Mouse (Mus musculus) embryonic facial prominence, embryonic 15.5 days (tissue): ENCODE measurements around the gene Ism1. TPM values are rescaled to one million over a fixed set of nuclear protein-coding genes. Genes with fewer than 3 reads are reported as not detected.

ENCODE experiments used
- ATAC-seq: fragments of 200-750 bp; cut with Nextera tagmentation; 2 replicates; pipeline ENCODE4 v1.8.0; 2017; ENCODE audit warnings: low read depth, moderate TSS enrichment; ENCODE audit not compliant: insufficient number of reproducible peaks, low FRiP score, low TSS enrichment
- H3K27ac ChIP-seq: fragments of 300-500 bp; sonication (generic); replicated peaks from 2 replicates; pipeline ENCODE4 v1.5.1; 2015; ENCODE audit warnings: mild to moderate bottlenecking, inconsistent platforms
- H3K27me3 ChIP-seq: fragments of 300-500 bp; sonication (generic); 2 replicates; pipeline ENCODE4 v1.6.1; 2015; ENCODE audit warnings: inconsistent platforms
- H3K36me3 ChIP-seq: fragments of 300-500 bp; sonication (generic); 2 replicates; pipeline ENCODE4 v1.6.1; 2015; ENCODE audit warnings: mild to moderate bottlenecking, inconsistent platforms
- H3K4me1 ChIP-seq: fragments of 300-500 bp; sonication (generic); 2 replicates; pipeline ENCODE4 v1.6.1; 2015; ENCODE audit warnings: inconsistent platforms
- H3K4me2 ChIP-seq: fragments of 300-500 bp; sonication (generic); replicated peaks from 2 replicates; pipeline ENCODE4 v1.6.1; 2015; ENCODE audit warnings: mild to moderate bottlenecking, inconsistent platforms
- H3K4me3 ChIP-seq: fragments of 300-500 bp; sonication (generic); replicated peaks from 2 replicates; pipeline ENCODE4 v1.5.1; 2015; ENCODE audit warnings: mild to moderate bottlenecking, inconsistent platforms
- H3K9ac ChIP-seq: fragments of 300-500 bp; sonication (generic); 2 replicates; pipeline ENCODE4 v1.6.1; 2015; ENCODE audit warnings: inconsistent platforms
- H3K9me3 ChIP-seq: fragments of 300-500 bp; sonication (generic); replicated peaks from 2 replicates; pipeline ENCODE4 v1.6.1; 2016; ENCODE audit warnings: inconsistent platforms
- WGBS: fragments of 180-500 bp; shearing (Covaris S2); methylation state at CpG from one replicate; pipeline ENCODE4 v1.1.7; 2015; 5-methylcytosine and 5-hydroxymethylcytosine counted together
- polyA plus RNA-seq: library from polyadenylated mRNA; unstranded; fragments of >200 nt; fragmentation: Nextera tagmentation; extraction: Ambion mirVana; gene quantifications from 2 replicates; pipeline ENCODE4 v1.2.1, GENCODE M21; 2015

Gene Ism1
- polyA plus RNA-seq, 1 experiment from 2014 or later = 4.2 TPM

DNA sequence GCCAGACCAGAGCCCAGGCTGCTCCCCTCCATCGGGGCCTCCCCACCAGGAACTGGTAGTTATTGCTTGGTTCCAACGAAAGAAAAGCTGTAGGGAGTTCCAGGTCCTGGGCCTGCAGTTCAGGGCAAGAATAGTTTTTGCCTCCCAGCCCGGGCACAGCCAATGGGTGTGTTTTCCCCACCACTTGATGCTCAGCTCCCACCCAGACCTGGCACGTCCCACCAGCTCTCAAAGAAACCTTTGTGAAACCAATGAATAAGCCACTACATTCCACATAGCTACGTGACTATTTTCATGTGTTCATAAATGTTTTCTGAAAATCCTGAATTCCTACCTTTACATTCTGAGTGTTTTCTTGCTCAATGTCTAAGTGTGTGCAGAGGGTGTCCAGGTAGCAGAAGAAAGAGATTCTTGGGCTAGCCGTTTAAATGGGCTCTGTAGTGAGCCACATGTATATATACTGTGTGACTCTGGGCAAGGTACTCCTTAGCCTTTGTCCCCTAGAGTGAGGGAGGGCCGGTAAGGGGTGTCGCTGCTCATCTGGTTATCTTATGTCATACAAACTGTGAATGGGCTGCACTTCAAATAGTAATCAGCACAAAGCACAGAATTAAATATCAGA is 97.1 kb downstream of the Ism1 start:
- H3K9me3 ChIP-seq = no peaks in the 10 kb centered on the region
- no peaks in the 10 kb centered on the region for H3K36me3 ChIP-seq
- 70% methylated on average over 8 of the region's 8 CpGs for WGBS
- H3K4me3 ChIP-seq = no peak overlapping the region
- H3K4me2 ChIP-seq = no peak overlapping the region
- H3K27ac ChIP-seq = no peak overlapping the region
- H3K27me3 ChIP-seq = no peaks in the 10 kb centered on the region
- ATAC-seq = no peak
- no peak overlapping the region for H3K9ac ChIP-seq
- 0 out of 2 replicates have a peak, but pooled peaks cover 2% of the 10 kb centered on the region for H3K4me1 ChIP-seq

GRCm38 (mm10) chr2:139776644-139777043 is 98.7 kb downstream of the Ism1 start:
- no peak for ATAC-seq
- H3K27me3 ChIP-seq = no peaks in the 10 kb centered on the region
- H3K27ac ChIP-seq = no peak overlapping the region
- no peak overlapping the region for H3K4me2 ChIP-seq
- no peak overlapping the region for H3K4me3 ChIP-seq
- 0 out of 2 replicates have a peak, but pooled peaks cover 2% of the 10 kb centered on the region for H3K4me1 ChIP-seq
- H3K9me3 ChIP-seq = no peaks in the 10 kb centered on the region
- no peaks in the 10 kb centered on the region for H3K36me3 ChIP-seq
- 9% methylated on average over 1 of the region's 1 CpGs for WGBS
- H3K9ac ChIP-seq = no peak overlapping the region

DNA sequence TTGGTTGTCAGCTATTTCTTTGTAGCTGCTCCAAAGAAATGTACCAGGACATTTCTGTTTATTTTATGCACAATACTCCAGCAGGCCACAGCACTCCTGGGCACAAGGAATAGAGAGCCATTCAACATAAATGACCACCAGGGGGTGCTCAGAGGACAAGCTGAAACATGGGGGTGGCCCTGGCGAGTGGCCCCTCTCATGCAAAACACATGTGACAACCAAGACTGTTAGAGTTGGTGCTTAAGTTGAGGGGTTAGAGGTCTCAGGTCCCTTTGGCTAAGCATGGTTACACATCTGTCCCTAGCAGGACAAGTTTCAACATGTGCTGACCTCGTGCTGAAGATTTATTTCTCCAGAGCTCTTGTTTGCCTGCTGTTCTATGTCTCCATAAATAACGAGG is 100.3 kb downstream of the Ism1 start:
- no peaks in the 10 kb centered on the region for H3K9me3 ChIP-seq
- no peak overlapping the region for H3K4me2 ChIP-seq
- H3K27me3 ChIP-seq = no peaks in the 10 kb centered on the region
- H3K9ac ChIP-seq = no peak overlapping the region
- 36% methylated on average over 3 of the region's 3 CpGs for WGBS
- H3K4me1 ChIP-seq = 0 out of 2 replicates have a peak, but pooled peaks cover 2% of the 10 kb centered on the region
- no peak overlapping the region for H3K4me3 ChIP-seq
- no peak for ATAC-seq
- no peak overlapping the region for H3K27ac ChIP-seq
- H3K36me3 ChIP-seq = no peaks in the 10 kb centered on the region

- no peaks in the 10 kb centered on the region for H3K36me3 ChIP-seq
- WGBS = 82% methylated on average over 8 of the region's 8 CpGs
- no peaks in the 10 kb centered on the region for H3K27me3 ChIP-seq
- ATAC-seq = no peak
- H3K4me2 ChIP-seq = no peak overlapping the region
- 0 out of 2 replicates have a peak, but pooled peaks cover under 1% of the 10 kb centered on the region for H3K4me1 ChIP-seq
- no peaks in the 10 kb centered on the region for H3K9me3 ChIP-seq
- H3K27ac ChIP-seq = no peak overlapping the region
- H3K4me3 ChIP-seq = no peak overlapping the region
- H3K9ac ChIP-seq = no peak overlapping the region
Observed at GRCm38 (mm10) chr2:139783318-139783850, 105.4 kb downstream of the Ism1 start.

DNA sequence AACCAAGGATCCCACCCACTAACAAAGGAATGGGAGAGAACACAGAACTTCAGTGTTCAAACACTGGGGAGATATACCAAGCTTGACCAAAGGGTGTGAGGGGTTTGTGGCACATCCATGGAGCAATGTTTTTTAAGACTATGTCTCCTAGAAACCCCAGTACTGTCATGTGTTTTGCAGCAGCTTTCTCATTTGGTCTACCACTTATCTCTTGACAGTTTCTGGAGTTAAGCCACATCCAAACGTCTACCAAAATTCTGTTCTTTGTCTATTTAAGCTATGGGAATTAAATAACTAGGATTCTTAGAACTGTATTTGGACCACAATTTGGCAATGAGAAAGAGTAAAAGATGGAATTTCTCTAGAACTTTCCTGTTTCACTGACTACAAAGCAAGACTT is 106.5 kb downstream of the Ism1 start:
- Histone ChIP-seq H3K4me2 (no peak overlapping the region), H3K36me3 (no peaks in the 10 kb centered on the region), H3K4me1 (no peaks in the 10 kb centered on the region), H3K27ac (no peak overlapping the region), H3K4me3 (no peak overlapping the region), H3K27me3 (no peaks in the 10 kb centered on the region), H3K9ac (no peak overlapping the region), H3K9me3 (no peaks in the 10 kb centered on the region)
- WGBS = 31% methylated on average over 1 of the region's 1 CpGs
- ATAC-seq = no peak

- Histone ChIP-seq H3K9ac (no peak overlapping the region), H3K36me3 (no peaks in the 10 kb centered on the region), H3K4me3 (no peak overlapping the region), H3K27ac (no peak overlapping the region), H3K9me3 (no peaks in the 10 kb centered on the region), H3K27me3 (no peaks in the 10 kb centered on the region), H3K4me1 (no peaks in the 10 kb centered on the region), H3K4me2 (no peak overlapping the region)
- ATAC-seq = no peak
- WGBS = 51% methylated on average over 2 of the region's 2 CpGs
Observed at GRCm38 (mm10) chr2:139784946-139785345, 107.0 kb downstream of the Ism1 start.

- H3K36me3 ChIP-seq = no peaks in the 10 kb centered on the region
- no peak for ATAC-seq
- H3K9ac ChIP-seq = no peak overlapping the region
- no peaks in the 10 kb centered on the region for H3K9me3 ChIP-seq
- no peak overlapping the region for H3K4me3 ChIP-seq
- H3K4me2 ChIP-seq = no peak overlapping the region
- 38% methylated on average over 4 of the region's 4 CpGs for WGBS
- H3K27me3 ChIP-seq = no peaks in the 10 kb centered on the region
- H3K4me1 ChIP-seq = no peaks in the 10 kb centered on the region
- H3K27ac ChIP-seq = no peak overlapping the region
Observed at GRCm38 (mm10) chr2:139788658-139789057, 110.7 kb downstream of the Ism1 start.

DNA sequence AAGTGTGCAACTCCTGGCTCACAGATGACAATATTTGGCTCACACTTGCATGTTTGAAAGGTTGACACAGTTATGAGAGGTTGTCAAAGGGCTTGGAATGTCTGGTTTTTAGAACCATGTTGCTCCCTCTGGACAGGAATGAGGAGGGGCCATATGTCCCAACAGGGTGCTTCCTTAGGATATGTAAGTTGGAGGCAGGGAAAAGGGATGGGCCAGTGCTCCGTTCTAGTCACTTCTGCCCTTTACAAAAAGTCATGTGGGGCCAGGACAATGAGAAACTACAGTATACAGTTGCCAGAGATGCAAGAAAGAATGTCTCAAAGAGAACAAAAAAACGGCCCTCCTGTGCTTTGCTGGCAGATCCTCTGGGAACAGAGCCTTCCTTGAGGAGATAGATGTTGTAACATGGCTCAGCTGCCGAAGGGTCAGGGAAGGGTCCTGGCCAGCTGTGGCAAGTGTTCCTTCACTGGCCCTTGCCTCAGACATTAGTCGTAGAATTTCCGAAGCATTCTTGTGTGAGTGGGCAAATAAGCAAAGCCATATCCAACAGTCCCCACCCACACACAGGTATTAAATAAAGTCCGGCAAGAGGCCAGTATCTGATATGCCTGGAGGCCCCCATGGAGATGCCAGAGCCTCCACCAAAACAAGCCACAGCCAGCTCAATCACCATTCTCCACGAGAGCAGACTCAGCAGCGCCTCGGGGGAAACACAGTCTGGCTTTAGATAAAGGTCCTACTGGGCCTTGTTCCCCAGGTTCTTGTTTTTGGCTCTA is 114.6 kb downstream of the Ism1 start:
- 74% methylated on average over 9 of the region's 9 CpGs for WGBS
- Histone ChIP-seq H3K9me3 (no peaks in the 10 kb centered on the region), H3K27me3 (no peaks in the 10 kb centered on the region), H3K36me3 (no peaks in the 10 kb centered on the region), H3K4me3 (no peak overlapping the region), H3K27ac (no peak overlapping the region), H3K4me1 (0 out of 2 replicates have a peak, but pooled peaks cover 2% of the 10 kb centered on the region), H3K9ac (no peak overlapping the region), H3K4me2 (no peak overlapping the region)
- ATAC-seq = no peak

GRCm38 (mm10) chr2:139804041-139804440 is 126.1 kb downstream of the Ism1 start:
- H3K27ac ChIP-seq = no peak overlapping the region
- no peaks in the 10 kb centered on the region for H3K27me3 ChIP-seq
- no peaks in the 10 kb centered on the region for H3K9me3 ChIP-seq
- no peak overlapping the region for H3K4me2 ChIP-seq
- no peak overlapping the region for H3K9ac ChIP-seq
- H3K4me3 ChIP-seq = no peak overlapping the region
- H3K36me3 ChIP-seq = no peaks in the 10 kb centered on the region
- WGBS = 50% methylated on average over 7 of the region's 7 CpGs
- H3K4me1 ChIP-seq = 0 out of 2 replicates have a peak, but pooled peaks cover 2% of the 10 kb centered on the region
- no peak for ATAC-seq

GRCm38 (mm10) chr2:139807887-139808286 is 129.9 kb downstream of the Ism1 start:
- no peak for ATAC-seq
- H3K4me2 ChIP-seq = no peak overlapping the region
- H3K27ac ChIP-seq = no peak overlapping the region
- WGBS = 64% methylated on average over 6 of the region's 6 CpGs
- H3K9ac ChIP-seq = no peak overlapping the region
- no peaks in the 10 kb centered on the region for H3K9me3 ChIP-seq
- no peaks in the 10 kb centered on the region for H3K36me3 ChIP-seq
- no peaks in the 10 kb centered on the region for H3K27me3 ChIP-seq
- H3K4me3 ChIP-seq = no peak overlapping the region
- 0 out of 2 replicates have a peak, but pooled peaks cover 2% of the 10 kb centered on the region for H3K4me1 ChIP-seq
